Mouse (Mus musculus) G1E (cell line): Measurements from ENCODE around the gene Frmd8.

Experiments
- CTCF ChIP-seq: IDR thresholded peaks from 2 replicates; pipeline ENCODE4 v1.5.1; 2012; ENCODE audit warnings: low read depth, low read length, inconsistent platforms, mixed read lengths
- GATA1 ChIP-seq: IDR thresholded peaks from 2 replicates; pipeline ENCODE4 v1.6.1; 2012; ENCODE audit warnings: borderline replicate concordance, low read length, inconsistent platforms, mixed read lengths
- TAL1 ChIP-seq: conservative IDR thresholded peaks from 2 replicates; pipeline ENCODE4 v1.6.1; 2012; ENCODE audit warnings: low read depth, low read length, inconsistent platforms, mixed read lengths

GRCm38 (mm10) chr19:5910221-5910620 lies 35.1 kb upstream of the Frmd8 start:
- TF ChIP-seq CTCF (no peak), TAL1 (no peak), GATA1 (no peak)
